Mouse (Mus musculus) heart, adult 11 months (tissue): ENCODE results near the gene Esrra.
"Not testable (repeated sequence)": the region's sequence is repeated elsewhere in the genome, so short reads cannot be mapped to it uniquely, and the experiment has no call there.

Experiments
- DNase-seq: peaks from one replicate; pipeline ENCODE4 v3.0.0; 2022

Esrra gene

GRCm38 (mm10) chr19:6919876-6920740 is 1.5 kb downstream of the Esrra start:
- DNase-seq, result peak; percentile 98

DNA sequence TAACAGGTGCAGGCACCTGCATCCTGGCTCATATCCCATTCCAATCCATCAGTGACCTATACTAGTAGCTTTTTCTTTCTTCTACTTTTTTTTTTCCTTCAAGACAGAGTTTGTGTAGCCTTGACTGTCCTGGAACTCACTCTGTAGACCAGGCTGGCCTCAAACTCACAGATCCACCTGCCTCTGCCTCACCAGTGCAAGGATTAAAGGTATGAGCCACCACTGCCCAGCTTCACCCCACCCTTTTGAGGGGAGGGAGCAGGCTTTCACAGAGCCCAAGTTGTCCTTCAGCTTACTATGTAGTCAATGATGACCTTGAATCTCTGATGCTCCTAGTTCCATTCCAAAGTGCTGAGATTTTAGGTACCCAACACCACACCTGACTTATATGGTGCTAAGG is 2.2 kb downstream of the Esrra start:
- peak; percentile 91 for DNase-seq

- DNase-seq, result no peak
Measured at GRCm38 (mm10) chr19:6918321-6918720, 3.3 kb downstream of the Esrra start.

DNA sequence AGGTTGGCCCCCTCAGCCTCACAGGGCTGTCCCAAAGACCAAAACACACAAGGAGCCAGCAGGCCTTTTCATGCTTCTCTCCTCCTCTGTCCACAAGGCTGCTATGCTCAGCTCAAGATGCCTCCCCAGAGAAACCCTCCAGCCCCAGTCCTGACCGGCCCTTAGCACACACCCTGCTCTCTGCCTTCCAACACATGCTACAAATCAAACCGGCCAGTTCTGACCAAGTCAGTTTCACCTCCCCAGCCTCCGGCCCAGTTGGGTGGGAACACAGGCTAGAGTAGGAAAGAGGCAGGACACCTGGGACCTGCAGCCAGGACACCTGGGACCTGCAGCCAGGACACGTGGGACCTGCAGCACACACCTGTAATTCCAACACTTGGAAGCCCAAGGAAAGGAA is 5.1 kb downstream of the Esrra start:
- peak; percentile 88 for DNase-seq

GRCm38 (mm10) chr19:6915276-6915675 is 6.3 kb downstream of the Esrra start:
- peak; percentile 86 for DNase-seq

DNA sequence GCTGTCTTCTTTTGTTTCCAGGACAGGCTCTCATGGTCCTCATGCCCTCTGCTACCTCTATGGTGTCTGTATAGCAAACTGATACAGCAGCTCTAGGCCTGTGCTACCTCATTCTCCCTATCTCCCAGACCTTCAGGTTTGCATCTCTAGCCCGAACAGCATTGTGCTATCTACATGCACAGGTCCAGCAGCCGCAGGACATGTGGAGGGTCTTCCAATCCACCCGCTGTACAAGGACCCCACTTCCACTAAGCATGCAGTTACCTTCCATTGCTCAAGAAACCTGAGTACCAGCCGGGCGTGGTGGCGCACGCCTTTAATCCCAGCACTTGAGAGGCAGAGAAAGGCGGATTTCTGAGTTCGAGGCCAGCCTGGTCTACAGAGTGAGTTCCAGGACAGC is 7.1 kb downstream of the Esrra start:
- DNase-seq, result peak; percentile 89

DNA sequence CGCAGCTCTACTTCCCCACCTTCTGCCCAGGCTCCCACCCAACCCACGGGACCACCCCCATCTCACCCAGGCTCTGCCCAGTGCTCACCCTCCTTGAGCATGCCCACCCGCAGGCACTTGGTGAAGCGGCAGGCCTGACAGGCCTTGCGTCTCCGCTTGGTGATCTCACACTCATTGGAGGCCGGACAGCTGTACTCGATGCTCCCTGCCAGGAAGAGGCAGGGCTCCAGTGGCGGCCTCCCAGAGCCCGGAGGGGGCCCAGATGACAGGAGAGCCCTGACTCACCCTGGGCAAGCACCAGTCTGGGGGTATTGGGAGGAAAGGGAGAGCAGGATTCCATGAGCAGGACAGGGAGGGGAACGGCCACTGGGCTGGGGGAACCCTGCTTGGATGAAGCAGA is 7.6 kb downstream of the Esrra start:
- peak; percentile 96 for DNase-seq

DNA sequence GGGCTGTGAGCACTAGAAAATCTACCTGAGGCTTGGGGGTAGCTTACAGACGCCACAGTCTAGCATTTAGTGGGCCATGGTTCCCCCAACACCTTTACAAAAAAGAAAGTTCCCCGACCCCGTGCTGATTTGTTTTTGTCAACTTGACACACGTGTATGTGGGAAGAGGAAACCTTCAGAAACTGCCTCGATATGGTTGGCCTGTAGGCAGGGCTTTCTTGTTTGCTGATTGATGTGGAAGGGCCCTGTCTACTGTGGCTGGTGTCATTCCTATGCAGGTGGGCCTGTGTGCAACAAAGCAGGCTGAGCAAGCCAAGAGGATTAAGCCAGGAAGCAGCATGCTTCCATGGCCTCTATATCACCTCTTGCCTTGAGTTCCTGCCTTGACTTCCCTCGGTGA is 8.6 kb downstream of the Esrra start:
- peak; percentile 83 for DNase-seq

DNA sequence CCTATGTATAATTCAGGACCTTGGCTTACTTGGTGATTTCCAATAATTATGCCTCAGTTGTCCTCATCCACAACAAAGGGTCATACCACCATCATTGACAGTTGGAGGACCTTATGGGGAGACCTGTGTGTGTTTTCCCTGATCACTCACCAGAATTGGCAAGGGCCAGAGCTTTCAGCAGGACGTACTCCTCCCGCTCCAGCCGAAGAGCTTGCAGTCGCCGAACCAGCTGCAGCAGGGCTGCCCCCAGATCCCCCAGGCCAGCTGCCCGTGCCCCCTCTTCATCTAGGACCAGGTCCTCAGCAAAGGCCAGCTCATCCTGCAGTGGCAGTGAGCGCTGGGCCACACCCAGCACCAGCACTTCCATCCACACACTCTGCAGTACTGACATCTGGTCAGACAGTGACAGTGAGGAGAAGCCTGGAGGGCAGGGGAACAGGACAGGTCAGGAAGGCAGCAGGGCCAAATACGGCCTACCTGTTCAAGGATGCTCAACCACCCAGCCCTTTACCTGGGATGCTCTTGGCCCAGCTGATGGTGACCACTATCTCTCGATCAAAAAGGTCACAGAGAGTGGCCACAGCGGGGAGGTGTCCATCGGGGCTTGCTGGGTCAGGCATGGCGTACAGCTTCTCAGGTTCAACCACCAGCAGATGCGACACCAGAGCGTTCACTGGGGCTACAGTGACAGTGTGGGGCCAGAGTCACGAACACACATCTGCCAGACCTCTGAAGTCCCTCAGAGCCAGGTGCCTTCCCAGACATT is 9.2 kb downstream of the Esrra start:
- DNase-seq, result peak; percentile 93

DNA sequence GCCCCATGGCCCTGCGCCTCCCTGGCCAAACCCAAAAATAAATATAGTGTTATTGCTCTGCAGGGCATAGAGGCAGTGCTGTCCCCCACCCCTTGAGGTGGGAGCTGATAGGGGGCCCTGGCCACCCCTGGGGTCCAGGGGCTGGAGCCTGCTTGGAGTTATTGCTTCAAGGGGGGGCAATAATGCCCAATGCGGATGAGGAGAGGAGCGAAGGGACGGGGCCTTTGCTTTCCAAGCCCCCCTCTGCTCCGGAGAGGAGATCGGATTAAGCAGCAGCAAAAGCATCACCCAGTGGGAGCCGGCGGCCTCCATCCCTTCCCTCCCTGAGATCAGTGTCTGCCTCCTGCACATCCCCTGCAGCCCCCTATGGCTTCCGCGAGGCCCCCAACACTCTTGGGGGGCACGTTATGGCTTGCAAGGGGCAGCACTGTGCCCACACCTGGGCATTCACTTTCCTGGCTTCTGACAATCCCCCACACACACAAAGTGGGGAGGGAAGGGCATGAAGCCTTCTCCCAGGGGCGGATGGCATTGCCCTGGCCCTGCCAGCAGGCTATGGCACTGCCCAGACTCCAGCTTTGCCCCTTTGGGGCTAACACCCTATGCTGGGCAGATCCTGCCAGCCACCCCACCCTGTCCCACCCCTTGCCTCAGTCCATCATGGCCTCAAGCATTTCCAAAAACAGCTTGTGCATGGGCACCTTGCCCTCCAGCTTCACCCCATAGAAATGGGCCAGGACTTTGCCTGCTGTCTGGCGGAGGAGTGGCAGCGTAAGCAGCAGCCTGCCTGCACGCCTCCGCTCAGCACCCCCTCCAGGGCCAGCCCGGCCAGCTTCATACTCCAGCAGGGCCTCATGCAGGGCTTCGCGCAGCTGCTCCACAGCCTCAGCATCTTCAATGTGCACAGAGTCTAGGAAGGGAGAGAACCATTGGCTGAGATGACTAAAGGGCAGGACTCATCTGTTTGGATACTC is 10.2 kb downstream of the Esrra start:
- DNase-seq, result peak; percentile 94

DNA sequence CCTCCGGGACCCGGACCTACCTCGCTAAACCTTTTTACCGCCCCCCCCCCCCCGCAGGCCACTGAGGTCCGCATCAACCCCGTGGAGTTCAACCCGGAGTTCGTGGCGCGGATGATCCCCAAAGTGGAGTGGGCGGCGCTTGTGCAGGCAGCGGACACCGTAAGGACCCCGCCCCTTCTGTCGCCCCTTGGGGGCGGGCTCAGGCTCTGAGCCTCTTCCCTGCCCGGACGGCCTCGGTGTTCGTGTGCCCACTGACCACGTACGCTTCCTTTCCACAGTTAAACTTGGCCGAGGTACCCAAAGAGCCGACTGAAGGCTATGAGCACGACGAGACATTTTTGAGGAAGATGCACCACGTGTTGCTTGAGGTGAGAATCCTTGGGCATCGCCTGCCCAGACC is 11.3 kb downstream of the Esrra start:
- DNase-seq, result not testable (repeated sequence)

- DNase-seq, result peak; percentile 99
Measured at GRCm38 (mm10) chr19:6909507-6910289, 11.9 kb downstream of the Esrra start, which contains the start of the genes Trmt112 and Prdx5. Trmt112 (plus strand) TSS chr19:6909698. Prdx5 (minus strand) TSS chr19:6910106.

GRCm38 (mm10) chr19:6909021-6909420 is 12.6 kb downstream of the Esrra start:
- no peak for DNase-seq

- DNase-seq, result peak; percentile 89
Measured at GRCm38 (mm10) chr19:6907811-6908540, 13.6 kb downstream of the Esrra start.

DNA sequence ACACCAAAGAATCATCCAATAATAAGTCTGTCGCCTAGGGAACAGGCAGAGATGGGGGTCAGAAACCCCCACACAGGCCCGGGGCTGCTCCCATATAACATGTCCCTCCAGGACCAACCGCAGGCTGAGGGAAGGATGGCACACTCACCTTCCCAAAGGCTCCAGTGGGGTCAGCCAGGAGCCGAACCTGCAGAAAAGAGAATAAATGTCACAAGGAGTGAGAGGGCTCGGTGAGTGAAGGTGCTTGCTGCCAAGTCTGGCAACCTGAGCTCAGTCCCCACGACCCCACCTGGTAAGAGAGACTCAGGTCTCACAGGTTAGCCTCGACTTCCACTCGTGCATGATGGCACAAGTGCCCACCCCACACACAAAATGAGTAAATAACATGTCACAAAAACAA is 14.5 kb downstream of the Esrra start:
- DNase-seq, result peak; percentile 93

- peak; percentile 91 for DNase-seq
Measured at GRCm38 (mm10) chr19:6906199-6906598, 15.4 kb downstream of the Esrra start.

DNA sequence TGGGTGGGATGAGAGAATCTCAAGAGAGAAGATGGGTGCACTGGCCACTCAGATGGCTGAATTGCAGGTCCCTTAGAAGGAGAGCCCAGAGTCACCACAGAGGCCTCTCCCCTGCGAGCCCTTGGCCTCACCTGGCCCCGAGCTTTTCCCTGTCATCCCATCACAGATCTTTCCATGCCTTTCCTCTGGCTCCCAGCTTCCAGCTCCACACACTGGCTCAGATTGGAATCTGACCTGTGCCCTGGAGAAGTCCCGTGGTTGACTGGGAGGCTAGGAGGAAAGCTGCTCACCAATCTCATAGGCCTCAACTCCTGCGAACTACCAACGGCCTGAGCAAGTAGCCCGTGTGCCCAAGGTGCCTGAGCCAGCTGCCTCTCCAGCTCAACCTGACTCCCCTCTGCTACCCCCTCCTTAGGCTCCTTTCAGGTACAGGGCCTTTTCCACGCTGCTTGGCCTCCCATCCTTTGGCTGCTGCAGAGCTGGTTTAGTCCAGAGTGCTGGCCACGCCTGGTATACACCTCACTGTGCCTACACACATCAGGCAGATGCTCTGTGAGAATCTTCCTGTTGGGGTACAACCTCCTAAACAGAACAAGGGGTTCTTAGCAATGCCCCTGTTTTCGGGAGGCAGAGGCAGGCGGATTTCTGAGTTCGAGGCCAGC is 16.0 kb downstream of the Esrra start:
- DNase-seq, result peak; percentile 85

DNA sequence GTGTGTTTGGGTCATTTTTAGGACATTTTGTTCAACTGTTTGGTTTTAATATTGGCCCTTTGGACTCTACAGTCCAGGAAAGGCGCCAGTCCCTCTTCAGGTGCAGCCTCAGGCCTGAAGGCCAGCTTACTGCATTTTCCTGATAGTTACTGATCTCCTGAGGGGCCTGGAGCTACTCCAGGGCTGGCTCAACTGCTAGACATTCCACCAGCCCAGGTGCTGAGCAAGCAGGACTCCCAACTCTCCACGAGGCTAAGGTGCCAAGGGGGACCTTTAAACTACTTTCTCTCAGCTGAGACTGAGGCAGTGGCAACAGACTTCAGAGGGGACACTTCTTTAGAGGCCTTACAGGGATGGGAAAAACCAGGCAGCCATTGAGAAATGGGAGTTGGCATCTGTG is 16.8 kb downstream of the Esrra start:
- DNase-seq, result peak; percentile 87

GRCm38 (mm10) chr19:6903031-6903430 is 18.6 kb downstream of the Esrra start:
- DNase-seq, result peak; percentile 74

DNA sequence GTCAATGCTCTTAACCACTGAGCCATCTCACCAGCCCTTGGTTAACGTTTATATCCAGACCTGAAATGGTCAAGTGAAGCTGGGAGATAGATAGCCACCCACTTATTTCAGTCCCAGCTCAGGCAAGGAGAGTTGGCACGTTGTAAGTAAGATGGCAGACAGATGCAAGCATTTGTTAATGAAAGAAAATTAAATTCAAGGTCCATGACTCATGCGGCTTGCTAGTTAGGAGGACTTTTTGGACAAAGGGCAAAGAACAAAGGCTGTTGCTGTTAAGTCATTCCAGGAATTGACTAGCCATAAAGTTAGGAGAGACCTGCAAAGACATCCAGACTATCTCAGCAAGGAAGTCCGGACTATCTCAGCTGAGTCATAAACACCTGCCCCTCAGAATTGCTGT is 22.0 kb downstream of the Esrra start:
- DNase-seq, result no peak
